Mouse (Mus musculus) forebrain, embryonic 12.5 days (tissue): ENCODE results near the gene Rbfox1. TPM values are rescaled to one million over a fixed set of nuclear protein-coding genes. Genes with fewer than 3 reads are reported as not detected.
A peak's percentile ranks its signal among the peaks of the same experiment; 100 is the strongest.

Experiments used
- ATAC-seq: fragments of 200-750 bp; cut with Nextera tagmentation; 2 replicates; pipeline ENCODE4 v1.8.0; 2017; ENCODE audit warnings: moderate TSS enrichment; ENCODE audit not compliant: low FRiP score
- H3K27ac ChIP-seq: fragments of 300-500 bp; sonication (generic); 2 replicates; pipeline ENCODE4 v1.5.1; 2016; ENCODE audit warnings: mild to moderate bottlenecking
- H3K27me3 ChIP-seq: fragments of 300-500 bp; sonication (generic); 2 replicates; pipeline ENCODE4 v1.6.1; 2016; ENCODE audit warnings: mild to moderate bottlenecking
- H3K36me3 ChIP-seq: fragments of 300-500 bp; sonication (generic); replicated peaks from 2 replicates; pipeline ENCODE4 v1.6.1; 2016; ENCODE audit warnings: mild to moderate bottlenecking
- H3K4me1 ChIP-seq: fragments of 300-500 bp; sonication (generic); 2 replicates; pipeline ENCODE4 v1.6.1; 2016
- H3K4me2 ChIP-seq: fragments of 300-500 bp; sonication (generic); 2 replicates; pipeline ENCODE4 v1.6.1; 2016; ENCODE audit warnings: mild to moderate bottlenecking, moderate library complexity
- H3K4me3 ChIP-seq: fragments of 300-500 bp; sonication (generic); replicated peaks from 2 replicates; pipeline ENCODE4 v1.5.1; 2016; ENCODE audit warnings: mild to moderate bottlenecking
- H3K9ac ChIP-seq: fragments of 300-500 bp; sonication (generic); 2 replicates; pipeline ENCODE4 v1.6.1; 2016; ENCODE audit warnings: mild to moderate bottlenecking
- H3K9me3 ChIP-seq: fragments of 300-500 bp; sonication (generic); 2 replicates; pipeline ENCODE4 v1.6.1; 2016
- WGBS: fragments of 180-500 bp; shearing (Covaris S2); methylation state at CpG from one replicate; pipeline ENCODE4 v1.1.7; 2016; 5-methylcytosine and 5-hydroxymethylcytosine counted together
- polyA plus RNA-seq: library from polyadenylated mRNA; unstranded; fragments of >200 nt; fragmentation: Nextera tagmentation; extraction: Ambion mirVana; gene quantifications from 2 replicates; pipeline ENCODE4 v1.2.1, GENCODE M21; 2016

Gene Rbfox1
- polyA plus RNA-seq, 1 experiment from 2014 or later = 16.2 TPM

- H3K4me2 ChIP-seq = no peak overlapping the region
- 79% methylated on average over 11 of the region's 11 CpGs for WGBS
- H3K27me3 ChIP-seq = no peaks in the 10 kb centered on the region
- H3K9ac ChIP-seq = no peak overlapping the region
- H3K4me3 ChIP-seq = no peak overlapping the region
- no peaks in the 10 kb centered on the region for H3K36me3 ChIP-seq
- no peak for ATAC-seq
- H3K27ac ChIP-seq = no peak overlapping the region
- H3K9me3 ChIP-seq = no peaks in the 10 kb centered on the region
- H3K4me1 ChIP-seq = no peaks in the 10 kb centered on the region
Measured at GRCm38 (mm10) chr16:7099506-7100300, 1214.5 kb downstream of the Rbfox1 start.

- no peak overlapping the region for H3K27ac ChIP-seq
- H3K4me3 ChIP-seq = no peak overlapping the region
- no peaks in the 10 kb centered on the region for H3K27me3 ChIP-seq
- H3K9me3 ChIP-seq = no peaks in the 10 kb centered on the region
- H3K36me3 ChIP-seq = no peaks in the 10 kb centered on the region
- ATAC-seq = no peak
- no peak overlapping the region for H3K4me2 ChIP-seq
- H3K4me1 ChIP-seq = no peaks in the 10 kb centered on the region
- no peak overlapping the region for H3K9ac ChIP-seq
- WGBS = 86% methylated on average over 1 of the region's 1 CpGs
Measured at GRCm38 (mm10) chr16:7102486-7102885, 1217.3 kb downstream of the Rbfox1 start.

GRCm38 (mm10) chr16:7103301-7103700 lies 1218.1 kb downstream of the Rbfox1 start:
- Histone ChIP-seq H3K9me3 (no peaks in the 10 kb centered on the region), H3K36me3 (no peaks in the 10 kb centered on the region), H3K4me3 (no peak overlapping the region), H3K27ac (no peak overlapping the region), H3K4me1 (no peaks in the 10 kb centered on the region), H3K4me2 (no peak overlapping the region), H3K9ac (no peak overlapping the region), H3K27me3 (no peaks in the 10 kb centered on the region)
- 85% methylated on average over 5 of the region's 5 CpGs for WGBS
- no peak for ATAC-seq

GRCm38 (mm10) chr16:7106450-7107015 lies 1221.4 kb downstream of the Rbfox1 start:
- H3K36me3 ChIP-seq = no peaks in the 10 kb centered on the region
- no peaks in the 10 kb centered on the region for H3K9me3 ChIP-seq
- no peak overlapping the region for H3K9ac ChIP-seq
- H3K4me3 ChIP-seq = no peak overlapping the region
- no peaks in the 10 kb centered on the region for H3K4me1 ChIP-seq
- 61% methylated on average over 5 of the region's 5 CpGs for WGBS
- no peak overlapping the region for H3K27ac ChIP-seq
- peak; percentile 55; the same call in 1 of the 2 replicates for ATAC-seq
- H3K4me2 ChIP-seq = no peak overlapping the region
- H3K27me3 ChIP-seq = no peaks in the 10 kb centered on the region

- no peak for ATAC-seq
- Histone ChIP-seq H3K27ac (no peak overlapping the region), H3K4me3 (no peak overlapping the region), H3K9ac (no peak overlapping the region), H3K36me3 (no peaks in the 10 kb centered on the region), H3K4me2 (no peak overlapping the region), H3K4me1 (no peaks in the 10 kb centered on the region), H3K27me3 (peaks cover 6% of the 10 kb centered on the region; the same call in 1 of the 2 replicates), H3K9me3 (no peaks in the 10 kb centered on the region)
- WGBS = 92% methylated on average over 3 of the region's 3 CpGs
Measured at GRCm38 (mm10) chr16:7115945-7116344, 1230.8 kb downstream of the Rbfox1 start.

GRCm38 (mm10) chr16:7129591-7129990 lies 1244.4 kb downstream of the Rbfox1 start:
- Histone ChIP-seq H3K9me3 (no peaks in the 10 kb centered on the region), H3K36me3 (no peaks in the 10 kb centered on the region), H3K4me1 (no peaks in the 10 kb centered on the region), H3K4me3 (no peak overlapping the region), H3K27ac (no peak overlapping the region), H3K27me3 (no peaks in the 10 kb centered on the region), H3K4me2 (no peak overlapping the region), H3K9ac (no peak overlapping the region)
- no peak for ATAC-seq
- 96% methylated on average over 5 of the region's 5 CpGs for WGBS

GRCm38 (mm10) chr16:7132434-7132833 lies 1247.3 kb downstream of the Rbfox1 start:
- 60% methylated on average over 1 of the region's 1 CpGs for WGBS
- H3K27ac ChIP-seq = no peak overlapping the region
- H3K36me3 ChIP-seq = no peaks in the 10 kb centered on the region
- no peak for ATAC-seq
- no peak overlapping the region for H3K4me3 ChIP-seq
- no peaks in the 10 kb centered on the region for H3K4me1 ChIP-seq
- no peaks in the 10 kb centered on the region for H3K27me3 ChIP-seq
- H3K4me2 ChIP-seq = no peak overlapping the region
- no peaks in the 10 kb centered on the region for H3K9me3 ChIP-seq
- no peak overlapping the region for H3K9ac ChIP-seq

GRCm38 (mm10) chr16:7136971-7137370 lies 1251.8 kb downstream of the Rbfox1 start:
- no peak overlapping the region for H3K9ac ChIP-seq
- no peaks in the 10 kb centered on the region for H3K36me3 ChIP-seq
- no peaks in the 10 kb centered on the region for H3K9me3 ChIP-seq
- no peak overlapping the region for H3K4me2 ChIP-seq
- 61% methylated on average over 1 of the region's 1 CpGs for WGBS
- H3K27me3 ChIP-seq = peaks cover 5% of the 10 kb centered on the region; the same call in 1 of the 2 replicates
- H3K27ac ChIP-seq = no peak overlapping the region
- no peaks in the 10 kb centered on the region for H3K4me1 ChIP-seq
- ATAC-seq = no peak
- H3K4me3 ChIP-seq = no peak overlapping the region

GRCm38 (mm10) chr16:7139480-7139879 lies 1254.3 kb downstream of the Rbfox1 start:
- no peak for ATAC-seq
- H3K36me3 ChIP-seq = no peaks in the 10 kb centered on the region
- no peaks in the 10 kb centered on the region for H3K9me3 ChIP-seq
- no peak overlapping the region for H3K27ac ChIP-seq
- no peak overlapping the region for H3K4me2 ChIP-seq
- H3K4me3 ChIP-seq = no peak overlapping the region
- H3K4me1 ChIP-seq = no peaks in the 10 kb centered on the region
- H3K9ac ChIP-seq = no peak overlapping the region
- WGBS = 87% methylated on average over 2 of the region's 2 CpGs
- peaks cover 5% of the 10 kb centered on the region; the same call in 1 of the 2 replicates for H3K27me3 ChIP-seq

- no peak overlapping the region for H3K4me3 ChIP-seq
- H3K4me2 ChIP-seq = no peak overlapping the region
- H3K9me3 ChIP-seq = no peaks in the 10 kb centered on the region
- peaks cover 8% of the 10 kb centered on the region for H3K4me1 ChIP-seq
- peaks cover 5% of the 10 kb centered on the region; the same call in 1 of the 2 replicates for H3K27me3 ChIP-seq
- ATAC-seq = no peak
- no peaks in the 10 kb centered on the region for H3K36me3 ChIP-seq
- 0 out of 2 replicates have a peak overlapping the region, but pooled peaks have one; percentile 13 for H3K27ac ChIP-seq
- 49% methylated on average over 8 of the region's 8 CpGs for WGBS
- no peak overlapping the region for H3K9ac ChIP-seq
Measured at GRCm38 (mm10) chr16:7140909-7141308, 1255.8 kb downstream of the Rbfox1 start.

- no peak for ATAC-seq
- Histone ChIP-seq H3K27me3 (peaks cover 17% of the 10 kb centered on the region; the same call in 1 of the 2 replicates), H3K27ac (no peak overlapping the region), H3K9ac (no peak overlapping the region), H3K4me3 (no peak overlapping the region), H3K4me1 (peaks cover 47% of the 10 kb centered on the region), H3K36me3 (no peaks in the 10 kb centered on the region), H3K4me2 (no peak overlapping the region; the same call in 1 of the 2 replicates), H3K9me3 (no peaks in the 10 kb centered on the region)
- 37% methylated on average over 10 of the region's 10 CpGs for WGBS
Measured at GRCm38 (mm10) chr16:7145505-7145904, 1260.3 kb downstream of the Rbfox1 start.

GRCm38 (mm10) chr16:7146454-7146853 lies 1261.3 kb downstream of the Rbfox1 start:
- no peaks in the 10 kb centered on the region for H3K36me3 ChIP-seq
- no peak overlapping the region for H3K4me3 ChIP-seq
- H3K27me3 ChIP-seq = peaks cover 12% of the 10 kb centered on the region; the same call in 1 of the 2 replicates
- peak overlapping the region; percentile 60 for H3K27ac ChIP-seq
- H3K9ac ChIP-seq = no peak overlapping the region; the same call in 1 of the 2 replicates
- no peaks in the 10 kb centered on the region for H3K9me3 ChIP-seq
- peaks cover 49% of the 10 kb centered on the region for H3K4me1 ChIP-seq
- peak; percentile 86 for ATAC-seq
- 6% methylated on average over 6 of the region's 6 CpGs for WGBS
- peak overlapping the region; percentile 29 for H3K4me2 ChIP-seq
